Mouse (Mus musculus) heart, embryonic 11.5 days (tissue): ENCODE measurements at regions not wholly inside any gene's neighbourhood (a gene's known extent, or its start where the extent isn't known, plus 50 kb on each side); places are given as distances from the start of the nearest gene placed in this dataset.

ENCODE experiments used
- ATAC-seq: fragments of 200-750 bp; cut with Nextera tagmentation; replicated peaks from 2 replicates; pipeline ENCODE4 v1.8.0; 2017; ENCODE audit warnings: moderate library complexity; ENCODE audit not compliant: insufficient number of reproducible peaks, low FRiP score, low TSS enrichment
- H3K27ac ChIP-seq: fragments of 300-500 bp; sonication (generic); 2 replicates; pipeline ENCODE4 v1.5.1; 2014; ENCODE audit warnings: mild to moderate bottlenecking, low read depth, low read length
- H3K27me3 ChIP-seq: fragments of 300-500 bp; sonication (generic); 2 replicates; pipeline ENCODE4 v1.6.1; 2014; ENCODE audit warnings: mild to moderate bottlenecking, low read length, mixed read lengths; ENCODE audit not compliant: control insufficient read depth, insufficient read depth
- H3K36me3 ChIP-seq: fragments of 300-500 bp; sonication (generic); 2 replicates; pipeline ENCODE4 v1.6.1; 2014; ENCODE audit warnings: mild to moderate bottlenecking, low read length, moderate library complexity, mixed read lengths; ENCODE audit not compliant: control insufficient read depth, insufficient read depth
- H3K4me1 ChIP-seq: fragments of 300-500 bp; sonication (generic); 2 replicates; pipeline ENCODE4 v1.6.1; 2014; ENCODE audit warnings: low read length; ENCODE audit not compliant: control insufficient read depth, insufficient read depth
- H3K4me2 ChIP-seq: fragments of 300-500 bp; sonication (generic); 2 replicates; pipeline ENCODE4 v1.6.1; 2014; ENCODE audit warnings: mild to moderate bottlenecking, moderate library complexity
- H3K4me3 ChIP-seq: fragments of 300-500 bp; sonication (generic); 2 replicates; pipeline ENCODE4 v1.5.1; 2014; ENCODE audit warnings: low read depth, low read length
- H3K9ac ChIP-seq: fragments of 300-500 bp; sonication (generic); 2 replicates; pipeline ENCODE4 v1.6.1; 2014; ENCODE audit warnings: mild to moderate bottlenecking, low read depth, low read length, moderate library complexity
- H3K9me3 ChIP-seq: fragments of 300-500 bp; sonication (generic); replicated peaks from 2 replicates; pipeline ENCODE4 v1.6.1; 2016; ENCODE audit warnings: low read length; ENCODE audit not compliant: control insufficient read depth
- WGBS: fragments of 180-500 bp; shearing (Covaris S2); extraction: QIAGEN DNeasy Blood & Tissue Kit; methylation state at CpG from one replicate; pipeline ENCODE4 v1.1.7; 2014; ENCODE audit not compliant: insufficient replicate concordance; 5-methylcytosine and 5-hydroxymethylcytosine counted together

GRCm38 (mm10) chr4:107747907-107748628 lies 54.0 kb upstream of the Lrp8 start:
- Histone ChIP-seq H3K27me3 (peaks cover 37% of the 10 kb centered on the region), H3K9me3 (no peaks in the 10 kb centered on the region), H3K9ac (no peak overlapping the region), H3K27ac (no peak overlapping the region), H3K4me3 (no peak overlapping the region), H3K4me2 (peak overlapping the region; percentile 34), H3K36me3 (no peaks in the 10 kb centered on the region), H3K4me1 (peaks cover 13% of the 10 kb centered on the region)
- ATAC-seq, result no peak
- 14% methylated on average over 13 of the region's 13 CpGs for WGBS

GRCm38 (mm10) chr4:107749045-107749444 lies 53.0 kb upstream of the Lrp8 start:
- Histone ChIP-seq H3K4me2 (no peak overlapping the region), H3K4me1 (peaks cover 13% of the 10 kb centered on the region), H3K9ac (no peak overlapping the region), H3K4me3 (no peak overlapping the region), H3K27me3 (peaks cover 28% of the 10 kb centered on the region), H3K36me3 (no peaks in the 10 kb centered on the region), H3K9me3 (no peaks in the 10 kb centered on the region), H3K27ac (no peak overlapping the region)
- no peak for ATAC-seq
- 89% methylated on average over 8 of the region's 8 CpGs for WGBS

- H3K4me1 ChIP-seq, result peaks cover 13% of the 10 kb centered on the region
- no peak overlapping the region for H3K4me2 ChIP-seq
- WGBS, result 71% methylated on average over 9 of the region's 9 CpGs
- H3K27ac ChIP-seq, result no peak overlapping the region
- H3K4me3 ChIP-seq, result no peak overlapping the region
- H3K9me3 ChIP-seq, result no peaks in the 10 kb centered on the region
- no peak overlapping the region for H3K9ac ChIP-seq
- no peak; the same call in 1 of the 2 replicates for ATAC-seq
- H3K36me3 ChIP-seq, result no peaks in the 10 kb centered on the region
- peaks cover 24% of the 10 kb centered on the region for H3K27me3 ChIP-seq
Measured at GRCm38 (mm10) chr4:107750017-107750416, 52.0 kb upstream of the Lrp8 start.
